Mouse (Mus musculus) bone marrow macrophage, adult 2 months (primary cell): ENCODE results near the gene Hmgb3.

ENCODE experiments used
- CTCF ChIP-seq: IDR thresholded peaks from 2 replicates; pipeline ENCODE4 v1.5.1; 2012; ENCODE audit warnings: low read depth, mild to moderate bottlenecking, low read length, moderate library complexity
- POLR2A ChIP-seq: IDR thresholded peaks from 2 replicates; pipeline ENCODE4 v1.6.1; 2012; ENCODE audit warnings: mild to moderate bottlenecking, low read depth, low read length, borderline replicate concordance

DNA sequence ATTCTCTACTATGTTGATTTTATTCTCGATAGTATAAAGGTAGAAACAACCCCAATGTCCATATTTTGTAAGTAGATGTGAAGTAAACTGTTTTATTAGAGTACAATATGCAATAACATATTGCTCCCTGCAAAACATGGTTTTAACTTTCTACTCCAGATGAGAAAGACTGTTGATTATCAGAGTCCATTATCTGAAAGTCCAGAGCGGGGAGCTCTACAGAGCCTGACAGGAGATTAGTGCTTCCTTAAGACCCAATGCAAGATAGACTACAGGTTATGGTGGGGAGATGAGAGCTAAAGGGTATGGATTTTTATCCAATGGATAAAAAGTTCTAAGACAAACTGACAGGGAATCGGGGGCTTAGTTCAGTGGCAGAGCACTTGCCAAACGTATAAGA, 36.5 kb upstream of the Hmgb3 start:
- TF ChIP-seq POLR2A (no peak), CTCF (no peak)
